Mouse (Mus musculus) limb, embryonic 10.5 days (tissue): ENCODE measurements around the gene Dalrd3. TPM values are rescaled to one million over a fixed set of nuclear protein-coding genes. Genes with fewer than 3 reads are reported as not detected.

ENCODE experiments used
- DNase-seq: peaks from one replicate; pipeline ENCODE4 v3.0.0-alpha.2; 2017; ENCODE audit warnings: low spot score
- H3K27ac ChIP-seq: fragments of 300-500 bp; sonication (generic); 2 replicates; pipeline ENCODE4 v1.5.1; 2016; ENCODE audit warnings: mild to moderate bottlenecking
- H3K27me3 ChIP-seq: fragments of 300-500 bp; sonication (generic); 2 replicates; pipeline ENCODE4 v1.6.1; 2016; ENCODE audit warnings: low read depth, mild to moderate bottlenecking; ENCODE audit not compliant: poor library complexity, severe bottlenecking
- H3K36me3 ChIP-seq: fragments of 300-500 bp; sonication (generic); 2 replicates; pipeline ENCODE4 v1.6.1; 2016; ENCODE audit warnings: mild to moderate bottlenecking, moderate library complexity
- H3K4me1 ChIP-seq: fragments of 300-500 bp; sonication (generic); 2 replicates; pipeline ENCODE4 v1.6.1; 2016
- H3K4me3 ChIP-seq: fragments of 300-500 bp; sonication (generic); 2 replicates; pipeline ENCODE4 v1.5.1; 2016; ENCODE audit warnings: mild to moderate bottlenecking, moderate library complexity
- H3K9me3 ChIP-seq: fragments of 300-500 bp; sonication (generic); replicated peaks from 2 replicates; pipeline ENCODE4 v1.6.1; 2016; ENCODE audit warnings: mild to moderate bottlenecking
- WGBS: fragments of 180-500 bp; shearing (Covaris S2); methylation state at CpG from one replicate; pipeline ENCODE4 v1.1.7; 2016; 5-methylcytosine and 5-hydroxymethylcytosine counted together
- polyA plus RNA-seq: library from polyadenylated mRNA; unstranded; fragments of >200 nt; fragmentation: Nextera tagmentation; extraction: Ambion mirVana; gene quantifications from 2 replicates; pipeline ENCODE4 v1.2.1, GENCODE M21; 2016

The Dalrd3 gene
- 175 and 214 TPM in 2 replicates for polyA plus RNA-seq

- Histone ChIP-seq H3K27me3 (no peaks in the 10 kb centered on the region), H3K4me3 (peak within 1 kb of the TSS; percentile 82), H3K4me1 (peaks cover 62% of the 10 kb centered on the region), H3K9me3 (no peaks in the 10 kb centered on the region), H3K27ac (peak within 1 kb of the TSS; percentile 85), H3K36me3 (peaks cover 63% of the 10 kb centered on the region)
- DNase-seq: peak; percentile 93
- WGBS: 7% methylated on average over 42 of the region's 42 CpGs
Measured at GRCm38 (mm10) chr9:108569381-108570206, at the start of gene Dalrd3. Dalrd3 (plus strand) TSS chr9:108569886.

GRCm38 (mm10) chr9:108521604-108522003 lies 48.1 kb upstream of the Dalrd3 start:
- peaks cover 68% of the 10 kb centered on the region for H3K36me3 ChIP-seq
- DNase-seq: no peak
- no peak overlapping the region for H3K27ac ChIP-seq
- peaks cover 14% of the 10 kb centered on the region; the same call in 1 of the 2 replicates for H3K4me1 ChIP-seq
- WGBS: 89% methylated on average over 2 of the region's 2 CpGs
- no peak overlapping the region for H3K4me3 ChIP-seq
- no peaks in the 10 kb centered on the region for H3K27me3 ChIP-seq
- no peaks in the 10 kb centered on the region for H3K9me3 ChIP-seq

- no peak overlapping the region for H3K4me3 ChIP-seq
- no peak for DNase-seq
- peaks cover 78% of the 10 kb centered on the region for H3K36me3 ChIP-seq
- H3K4me1 ChIP-seq: peaks cover 13% of the 10 kb centered on the region; the same call in 1 of the 2 replicates
- WGBS: 96% methylated on average over 4 of the region's 4 CpGs
- no peaks in the 10 kb centered on the region for H3K27me3 ChIP-seq
- no peak overlapping the region for H3K27ac ChIP-seq
- no peaks in the 10 kb centered on the region for H3K9me3 ChIP-seq
Measured at GRCm38 (mm10) chr9:108523341-108523740, 46.3 kb upstream of the Dalrd3 start.

GRCm38 (mm10) chr9:108525400-108525799 lies 44.3 kb upstream of the Dalrd3 start:
- Histone ChIP-seq H3K4me3 (no peak overlapping the region), H3K27ac (no peak overlapping the region), H3K4me1 (no peaks in the 10 kb centered on the region), H3K9me3 (no peaks in the 10 kb centered on the region), H3K27me3 (no peaks in the 10 kb centered on the region), H3K36me3 (peaks cover 82% of the 10 kb centered on the region)
- WGBS: 87% methylated on average over 3 of the region's 3 CpGs
- no peak for DNase-seq

- H3K4me3 ChIP-seq: no peak overlapping the region
- H3K4me1 ChIP-seq: no peaks in the 10 kb centered on the region
- WGBS: 93% methylated on average over 1 of the region's 1 CpGs
- H3K27ac ChIP-seq: no peak overlapping the region
- H3K9me3 ChIP-seq: no peaks in the 10 kb centered on the region
- no peaks in the 10 kb centered on the region for H3K27me3 ChIP-seq
- no peak for DNase-seq
- H3K36me3 ChIP-seq: peaks cover 93% of the 10 kb centered on the region
Measured at GRCm38 (mm10) chr9:108530954-108531353, 38.7 kb upstream of the Dalrd3 start.

GRCm38 (mm10) chr9:108531496-108531895 lies 38.2 kb upstream of the Dalrd3 start:
- Histone ChIP-seq H3K36me3 (peaks cover 93% of the 10 kb centered on the region), H3K27me3 (no peaks in the 10 kb centered on the region), H3K4me1 (no peaks in the 10 kb centered on the region), H3K9me3 (no peaks in the 10 kb centered on the region), H3K27ac (no peak overlapping the region), H3K4me3 (no peak overlapping the region)
- DNase-seq: no peak
- 89% methylated on average over 1 of the region's 1 CpGs for WGBS

- no peak overlapping the region for H3K4me3 ChIP-seq
- DNase-seq: no peak
- no peaks in the 10 kb centered on the region for H3K9me3 ChIP-seq
- peaks cover 97% of the 10 kb centered on the region for H3K36me3 ChIP-seq
- no peaks in the 10 kb centered on the region for H3K27me3 ChIP-seq
- H3K27ac ChIP-seq: no peak overlapping the region
- H3K4me1 ChIP-seq: no peaks in the 10 kb centered on the region
Measured at GRCm38 (mm10) chr9:108540846-108541245, 28.8 kb upstream of the Dalrd3 start.

- DNase-seq: no peak
- WGBS: 96% methylated on average over 3 of the region's 3 CpGs
- Histone ChIP-seq H3K4me1 (no peaks in the 10 kb centered on the region), H3K4me3 (no peak overlapping the region), H3K9me3 (no peaks in the 10 kb centered on the region), H3K36me3 (peaks cover 97% of the 10 kb centered on the region), H3K27me3 (no peaks in the 10 kb centered on the region), H3K27ac (no peak overlapping the region)
Measured at GRCm38 (mm10) chr9:108545986-108546385, 23.7 kb upstream of the Dalrd3 start.

GRCm38 (mm10) chr9:108546875-108547274 lies 22.8 kb upstream of the Dalrd3 start:
- no peaks in the 10 kb centered on the region for H3K9me3 ChIP-seq
- no peaks in the 10 kb centered on the region for H3K4me1 ChIP-seq
- H3K4me3 ChIP-seq: no peak overlapping the region
- DNase-seq: no peak
- WGBS: 88% methylated on average over 1 of the region's 1 CpGs
- H3K36me3 ChIP-seq: peaks cover 97% of the 10 kb centered on the region
- H3K27me3 ChIP-seq: no peaks in the 10 kb centered on the region
- H3K27ac ChIP-seq: no peak overlapping the region

- Histone ChIP-seq H3K36me3 (peaks cover 85% of the 10 kb centered on the region), H3K4me3 (no peak overlapping the region), H3K27ac (no peak overlapping the region), H3K27me3 (no peaks in the 10 kb centered on the region), H3K9me3 (no peaks in the 10 kb centered on the region), H3K4me1 (peaks cover 13% of the 10 kb centered on the region)
- 91% methylated on average over 4 of the region's 4 CpGs for WGBS
- no peak for DNase-seq
Measured at GRCm38 (mm10) chr9:108559169-108559568, 10.5 kb upstream of the Dalrd3 start.

GRCm38 (mm10) chr9:108560227-108560841 lies 9.4 kb upstream of the Dalrd3 start, which contains the start of gene Impdh2:
Impdh2 (plus strand) TSS chr9:108560286.
- Histone ChIP-seq H3K4me3 (peak within 1 kb of the TSS; percentile 71), H3K27ac (peak within 1 kb of the TSS; percentile 88), H3K36me3 (peaks cover 85% of the 10 kb centered on the region), H3K4me1 (peaks cover 13% of the 10 kb centered on the region), H3K9me3 (no peaks in the 10 kb centered on the region), H3K27me3 (no peaks in the 10 kb centered on the region)
- DNase-seq: peak; percentile 95
- WGBS: under 1% methylated on average over 53 of the region's 53 CpGs

GRCm38 (mm10) chr9:108563671-108564070 lies 6.0 kb upstream of the Dalrd3 start:
- Histone ChIP-seq H3K27ac (no peak overlapping the region), H3K36me3 (peaks cover 66% of the 10 kb centered on the region), H3K4me3 (no peak overlapping the region), H3K9me3 (no peaks in the 10 kb centered on the region), H3K27me3 (no peaks in the 10 kb centered on the region), H3K4me1 (peaks cover 38% of the 10 kb centered on the region)
- WGBS: 90% methylated on average over 8 of the region's 8 CpGs
- no peak for DNase-seq

GRCm38 (mm10) chr9:108564131-108564530 lies 5.6 kb upstream of the Dalrd3 start:
- DNase-seq: no peak
- peaks cover 62% of the 10 kb centered on the region for H3K36me3 ChIP-seq
- H3K9me3 ChIP-seq: no peaks in the 10 kb centered on the region
- peaks cover 42% of the 10 kb centered on the region for H3K4me1 ChIP-seq
- H3K27ac ChIP-seq: no peak overlapping the region
- WGBS: 88% methylated on average over 7 of the region's 7 CpGs
- H3K4me3 ChIP-seq: no peak overlapping the region
- H3K27me3 ChIP-seq: no peaks in the 10 kb centered on the region
